Mouse (Mus musculus): Measurements from ENCODE around the gene Srprb. TPM values are rescaled to one million over a fixed set of nuclear protein-coding genes. Genes with fewer than 3 reads are reported as not detected.
A peak's percentile ranks its signal among the peaks of the same experiment; 100 is the strongest.

Gene Srprb
- polyA plus RNA-seq, 1 experiment, result 21.2 TPM

DNA sequence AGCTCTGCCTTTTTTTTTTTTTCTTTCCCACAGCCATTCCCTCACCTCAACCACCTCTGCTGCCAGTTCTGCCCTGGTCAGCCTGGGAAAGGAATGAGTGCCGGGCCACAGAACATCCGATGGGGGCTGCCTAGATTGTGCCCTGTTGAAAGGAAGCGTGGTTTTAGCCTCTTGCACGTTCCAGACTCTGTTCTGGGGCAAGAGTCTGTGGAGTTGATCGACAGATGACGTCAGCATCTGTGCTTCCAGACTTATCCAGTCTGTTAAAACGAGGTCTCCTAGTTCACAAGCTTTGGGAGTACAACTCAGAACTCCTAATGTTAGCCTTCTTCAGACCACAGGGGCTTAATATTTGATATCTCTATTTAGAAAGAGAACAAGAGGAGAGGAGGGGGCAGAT, 32.1 kb upstream of the Srprb start:
- no peak for DNase-seq (ENCODE audit: low read depth in 1 of 2, low spot score in 2 of 2)
- 48% methylated on average over 7 of the region's 7 CpGs for WGBS
- TF ChIP-seq POLR2A (IDR thresholded peaks at IDR 0.05; ENCODE audit: low read depth, low read length) (no peak), CTCF (IDR thresholded peaks at IDR 0.05; ENCODE audit: extremely low read depth, insufficient read depth, insufficient read length, insufficient replicate concordance) (no peak)

DNA sequence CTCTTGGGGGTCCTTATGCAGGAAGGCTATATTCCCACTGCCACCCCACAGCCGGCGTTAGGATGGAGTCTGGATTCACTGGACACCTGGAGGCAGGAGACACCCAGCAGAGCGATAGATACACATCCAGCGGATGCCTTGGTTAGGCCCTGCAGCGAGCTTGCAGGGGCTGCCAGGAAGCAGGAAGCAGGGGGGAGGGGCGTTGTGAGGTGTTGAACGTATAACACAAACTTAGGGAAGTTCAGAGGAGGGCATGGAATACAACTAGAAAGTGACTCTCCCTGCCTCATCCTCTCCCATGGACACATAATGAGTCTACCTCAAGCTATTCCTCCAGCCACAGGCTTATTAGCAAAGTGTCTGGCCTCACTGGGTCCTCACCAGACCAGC, 31.1 kb upstream of the Srprb start:
- WGBS, result 61% methylated on average over 7 of the region's 7 CpGs
- Histone ChIP-seq H3K4me3 (ENCODE audit: extremely low read depth, insufficient read depth, insufficient read length) (no peak overlapping the region), H3K36me3 (ENCODE audit: control insufficient read depth, insufficient read depth, low read length) (no peaks in the 10 kb centered on the region), H3K27me3 (ENCODE audit: control insufficient read depth, insufficient read depth, low read length) (no peaks in the 10 kb centered on the region), H3K27ac (ENCODE audit: insufficient read depth, low read length) (no peak overlapping the region), H3K4me1 (ENCODE audit: control insufficient read depth, insufficient read depth, insufficient read length) (peaks cover 2% of the 10 kb centered on the region; the same call in 1 of the 2 replicates)
- no peak for TF ChIP-seq CTCF (IDR thresholded peaks at IDR 0.05; ENCODE audit: extremely low read depth, insufficient read depth, insufficient read length, insufficient replicate concordance)
- TF ChIP-seq POLR2A (IDR thresholded peaks at IDR 0.05; ENCODE audit: low read depth, low read length), result no peak
- DNase-seq (ENCODE audit: low read depth in 1 of 2, low spot score in 2 of 2), result no peak

More for the DNA sequence above, 32.1 kb upstream of the Srprb start:
- H3K4me1 ChIP-seq (ENCODE audit: control insufficient read depth, insufficient read depth, insufficient read length), result peaks cover 2% of the 10 kb centered on the region; the same call in 1 of the 2 replicates
- no peaks in the 10 kb centered on the region for H3K36me3 ChIP-seq (ENCODE audit: control insufficient read depth, insufficient read depth, low read length)
- H3K4me3 ChIP-seq (ENCODE audit: extremely low read depth, insufficient read depth, insufficient read length), result no peak overlapping the region
- H3K27ac ChIP-seq (ENCODE audit: insufficient read depth, low read length), result no peak overlapping the region
- H3K27me3 ChIP-seq (ENCODE audit: control insufficient read depth, insufficient read depth, low read length), result no peaks in the 10 kb centered on the region

DNA sequence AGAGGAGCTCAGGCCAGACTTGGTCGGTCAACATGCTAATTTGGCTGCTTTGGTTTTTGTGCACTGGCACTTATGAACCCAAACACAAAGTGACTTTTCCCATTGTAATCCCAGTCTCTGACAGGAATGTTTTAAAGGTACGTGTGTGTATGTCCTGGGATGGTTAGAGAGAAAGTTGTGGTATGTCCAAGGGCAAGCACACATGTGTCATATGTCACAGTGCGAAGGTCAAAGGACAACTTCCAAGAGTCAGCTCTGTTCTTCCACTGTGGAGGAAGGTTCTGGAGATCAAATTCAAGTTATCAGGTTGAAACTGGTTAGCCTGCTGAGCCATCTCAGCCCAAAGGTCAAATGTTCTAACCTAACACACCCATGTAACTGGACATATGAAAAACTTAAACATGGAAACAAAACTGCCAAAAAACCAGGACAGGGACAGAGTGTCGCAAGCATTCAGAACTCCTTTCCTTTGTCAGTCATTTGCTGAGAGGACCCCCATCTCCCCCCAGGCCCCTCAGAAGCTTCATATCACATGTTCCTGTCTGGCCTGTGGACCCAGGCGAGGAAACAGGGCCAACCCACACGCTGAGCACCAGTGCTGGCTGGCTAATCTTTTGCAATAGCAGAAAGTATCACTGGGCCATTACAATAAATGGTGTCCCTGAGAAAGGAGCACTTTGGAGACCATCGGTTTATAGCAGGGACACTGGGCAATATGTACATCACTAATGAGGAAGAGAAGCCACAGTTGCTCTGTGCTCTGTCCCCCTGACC, 30.5 kb upstream of the Srprb start:
- Histone ChIP-seq H3K4me1 (ENCODE audit: control insufficient read depth, insufficient read depth, insufficient read length) (peaks cover 2% of the 10 kb centered on the region; the same call in 1 of the 2 replicates), H3K4me3 (ENCODE audit: extremely low read depth, insufficient read depth, insufficient read length) (no peak overlapping the region), H3K27me3 (ENCODE audit: control insufficient read depth, insufficient read depth, low read length) (no peaks in the 10 kb centered on the region), H3K27ac (ENCODE audit: insufficient read depth, low read length) (no peak overlapping the region), H3K36me3 (ENCODE audit: control insufficient read depth, insufficient read depth, low read length) (no peaks in the 10 kb centered on the region)
- TF ChIP-seq POLR2A (IDR thresholded peaks at IDR 0.05; ENCODE audit: low read depth, low read length) (no peak), CTCF (IDR thresholded peaks at IDR 0.05; ENCODE audit: extremely low read depth, insufficient read depth, insufficient read length, insufficient replicate concordance) (no peak)
- DNase-seq (ENCODE audit: low read depth in 1 of 2, low spot score in 2 of 2), result no peak
- WGBS, result 89% methylated on average over 7 of the region's 7 CpGs

DNA sequence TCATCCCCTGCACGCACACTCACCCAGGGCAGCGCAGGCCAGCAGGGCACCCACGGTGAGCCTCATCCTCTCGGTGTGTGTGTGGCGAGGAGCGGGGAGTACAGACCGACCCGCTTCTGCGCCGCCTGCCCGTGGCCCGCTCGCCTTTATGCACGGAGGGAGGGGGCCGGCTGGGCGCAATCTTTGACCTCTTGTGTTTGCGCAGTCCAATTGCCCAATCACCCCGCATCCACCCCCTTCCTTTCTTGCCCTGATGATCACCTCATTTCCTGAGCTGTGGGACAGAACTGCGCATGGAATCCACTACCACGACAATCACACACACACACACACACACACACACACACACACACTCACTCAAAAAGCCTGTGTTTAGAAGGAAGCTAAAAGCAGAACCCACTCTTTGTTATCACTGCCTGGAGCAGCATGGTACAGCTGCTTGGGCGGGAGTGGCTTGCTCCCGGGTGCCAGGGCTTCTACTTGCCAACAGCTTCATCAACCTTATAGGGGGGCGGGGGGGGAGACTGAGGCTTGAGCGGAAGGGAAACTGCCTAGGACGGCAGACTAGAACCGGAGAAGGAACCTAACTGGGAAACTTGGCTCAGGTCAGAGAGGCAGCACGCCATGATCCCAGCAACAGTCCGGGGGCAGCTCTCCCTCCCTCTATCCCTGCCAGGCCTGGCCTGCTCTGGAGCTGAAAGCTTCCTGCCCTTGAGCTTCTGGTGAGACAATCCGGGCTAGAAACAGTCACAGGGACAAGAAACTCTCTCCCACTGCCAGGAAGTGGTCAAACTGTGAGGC, 28.4 kb upstream of the Srprb start, which contains the start of the genes Gm20425 and Trf:
Gm20425 (minus strand) TSS at position 157 of the 801 bp plus-strand sequence.
Trf (minus strand) TSS at position 294 of the 801 bp plus-strand sequence.
- Histone ChIP-seq H3K4me1 (ENCODE audit: control insufficient read depth, insufficient read depth, insufficient read length) (peaks cover 2% of the 10 kb centered on the region; the same call in 1 of the 2 replicates), H3K4me3 (ENCODE audit: extremely low read depth, insufficient read depth, insufficient read length) (peak within 1 kb of the TSS; percentile 42; the same call in 1 of the 2 replicates), H3K36me3 (ENCODE audit: control insufficient read depth, insufficient read depth, low read length) (no peaks in the 10 kb centered on the region), H3K27me3 (ENCODE audit: control insufficient read depth, insufficient read depth, low read length) (no peaks in the 10 kb centered on the region), H3K27ac (ENCODE audit: insufficient read depth, low read length) (peak within 1 kb of the TSS; percentile 54)
- peak in 1 of 2 experiments; percentile 20 for DNase-seq (ENCODE audit: low read depth in 1 of 2, low spot score in 2 of 2)
- WGBS, result 5% methylated on average over 29 of the region's 29 CpGs
- TF ChIP-seq POLR2A (IDR thresholded peaks at IDR 0.05; ENCODE audit: low read depth, low read length) (no peak), CTCF (IDR thresholded peaks at IDR 0.05; ENCODE audit: extremely low read depth, insufficient read depth, insufficient read length, insufficient replicate concordance) (no peak)

DNA sequence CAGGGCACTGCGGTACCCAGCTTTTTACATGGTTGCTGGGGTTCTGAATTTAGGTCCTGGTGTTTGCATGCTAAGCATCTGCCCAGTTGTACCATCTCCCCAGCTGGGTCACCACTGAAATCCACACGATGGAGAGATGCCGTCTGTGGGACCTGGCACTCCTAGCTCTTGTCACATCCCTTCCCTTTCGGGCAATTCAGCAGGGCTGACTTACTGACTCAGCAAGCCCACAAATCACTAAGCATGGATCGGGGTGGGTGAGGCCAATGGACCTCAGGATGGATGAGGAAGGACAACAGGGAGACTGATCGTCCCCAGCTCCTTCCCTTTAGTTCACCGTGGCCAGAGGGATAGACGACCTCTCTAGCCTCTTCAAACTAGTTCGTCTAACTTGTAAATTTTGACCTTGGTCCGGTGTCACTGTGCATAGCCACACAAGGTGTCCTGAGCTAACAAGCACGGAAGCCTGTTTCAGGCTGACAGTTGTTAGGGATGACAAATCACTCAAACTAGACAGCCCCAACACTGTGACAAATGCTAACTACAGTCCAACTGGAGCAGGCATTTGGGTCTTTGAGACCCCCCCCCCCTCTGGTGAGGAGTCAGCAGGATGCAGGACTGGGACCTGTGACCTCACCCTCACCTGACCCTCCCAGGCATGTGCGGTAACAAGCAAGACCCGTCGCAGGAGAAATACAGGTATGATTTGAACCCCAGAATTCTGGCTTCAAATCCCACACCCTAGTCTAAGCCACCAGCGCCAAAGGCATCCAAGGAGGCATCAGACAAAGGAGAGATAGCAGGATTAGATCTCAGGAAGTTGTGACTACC, 27.3 kb upstream of the Srprb start:
- TF ChIP-seq POLR2A (IDR thresholded peaks at IDR 0.05; ENCODE audit: low read depth, low read length) (no peak), CTCF (IDR thresholded peaks at IDR 0.05; ENCODE audit: extremely low read depth, insufficient read depth, insufficient read length, insufficient replicate concordance) (no peak)
- Histone ChIP-seq H3K4me1 (ENCODE audit: control insufficient read depth, insufficient read depth, insufficient read length) (peaks cover 2% of the 10 kb centered on the region; the same call in 1 of the 2 replicates), H3K27me3 (ENCODE audit: control insufficient read depth, insufficient read depth, low read length) (no peaks in the 10 kb centered on the region), H3K27ac (ENCODE audit: insufficient read depth, low read length) (no peak overlapping the region), H3K36me3 (ENCODE audit: control insufficient read depth, insufficient read depth, low read length) (no peaks in the 10 kb centered on the region), H3K4me3 (ENCODE audit: extremely low read depth, insufficient read depth, insufficient read length) (peak overlapping the region; percentile 15; the same call in 1 of the 2 replicates)
- 88% methylated on average over 15 of the region's 15 CpGs for WGBS
- no peak for DNase-seq (ENCODE audit: low read depth in 1 of 2, low spot score in 2 of 2)

DNA sequence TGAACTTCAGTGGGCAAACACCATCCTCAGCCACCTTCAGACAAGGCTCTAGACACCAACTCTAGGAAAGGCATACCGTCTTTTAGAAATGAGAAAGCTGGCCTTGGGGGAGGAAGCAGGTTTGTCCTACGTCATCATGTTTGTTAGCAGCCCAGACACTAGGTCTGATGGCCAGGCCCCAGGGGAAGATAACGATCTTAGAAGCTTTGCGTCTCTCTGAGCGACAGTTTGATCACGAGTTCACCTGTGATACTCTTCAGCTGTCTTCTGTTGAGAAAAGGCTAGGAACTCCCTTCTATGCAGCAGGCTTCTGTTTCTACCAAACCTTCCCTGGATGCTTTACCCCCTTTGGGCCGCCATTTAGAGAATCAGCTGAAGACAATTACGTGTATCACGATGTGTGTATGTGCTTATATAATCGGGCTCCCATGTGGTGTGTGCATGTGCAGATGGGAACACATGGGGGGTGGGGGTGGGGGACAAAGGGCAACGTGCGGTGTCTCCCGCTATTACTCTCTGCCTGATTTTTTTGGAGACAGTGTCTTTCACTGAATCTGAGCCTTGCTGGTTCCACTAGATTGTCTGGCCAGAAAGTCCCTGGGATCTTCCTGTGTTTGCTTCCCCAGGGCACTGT, 26.6 kb upstream of the Srprb start:
- no peaks in the 10 kb centered on the region for H3K27me3 ChIP-seq (ENCODE audit: control insufficient read depth, insufficient read depth, low read length)
- peaks cover 2% of the 10 kb centered on the region; the same call in 1 of the 2 replicates for H3K4me1 ChIP-seq (ENCODE audit: control insufficient read depth, insufficient read depth, insufficient read length)
- no peak overlapping the region for H3K4me3 ChIP-seq (ENCODE audit: extremely low read depth, insufficient read depth, insufficient read length)
- H3K36me3 ChIP-seq (ENCODE audit: control insufficient read depth, insufficient read depth, low read length), result no peaks in the 10 kb centered on the region
- 73% methylated on average over 13 of the region's 13 CpGs for WGBS
- H3K27ac ChIP-seq (ENCODE audit: insufficient read depth, low read length), result no peak overlapping the region
- TF ChIP-seq CTCF (IDR thresholded peaks at IDR 0.05; ENCODE audit: extremely low read depth, insufficient read depth, insufficient read length, insufficient replicate concordance) (no peak), POLR2A (IDR thresholded peaks at IDR 0.05; ENCODE audit: low read depth, low read length) (no peak)
- no peak for DNase-seq (ENCODE audit: low read depth in 1 of 2, low spot score in 2 of 2)

Data from spleen, adult 2 months (tissue).